Mouse (Mus musculus): ENCODE measurements at regions not wholly inside any gene's neighbourhood (a gene's known extent, or its start where the extent isn't known, plus 50 kb on each side); places are given as distances from the start of the nearest gene placed in this dataset.

GRCm38 (mm10) chr5:46005631-46006030, 148.2 kb upstream of the Lcorl start:
- Histone ChIP-seq H3K27me3 (ENCODE audit: insufficient read depth, low read length) (no peaks in the 10 kb centered on the region), H3K9me3 (ENCODE audit: low read length) (no peaks in the 10 kb centered on the region), H3K4me3 (ENCODE audit: low read length) (no peak overlapping the region), H3K4me2 (replicated peaks; ENCODE audit: low read depth, low read length) (no peak overlapping the region), H3K27ac (ENCODE audit: low read length) (no peak overlapping the region), H3K4me1 (ENCODE audit: insufficient read depth, low read length) (no peaks in the 10 kb centered on the region), H3K9ac (replicated peaks; ENCODE audit: low read length) (no peak overlapping the region), H3K36me3 (ENCODE audit: insufficient read depth, low read length) (no peaks in the 10 kb centered on the region)
- ATAC-seq (ENCODE audit: low FRiP score, low TSS enrichment), result no peak
- 86% methylated on average over 1 of the region's 1 CpGs for whole genome bisulfite sequencing

GRCm38 (mm10) chr5:46002011-46002410, 144.6 kb upstream of the Lcorl start:
- H3K4me3 ChIP-seq (ENCODE audit: low read length), result no peak overlapping the region
- H3K9me3 ChIP-seq (ENCODE audit: low read length), result no peaks in the 10 kb centered on the region
- ATAC-seq (ENCODE audit: low FRiP score, low TSS enrichment), result no peak
- no peak overlapping the region for H3K9ac ChIP-seq (replicated peaks; ENCODE audit: low read length)
- no peak overlapping the region for H3K4me2 ChIP-seq (replicated peaks; ENCODE audit: low read depth, low read length)
- H3K36me3 ChIP-seq (ENCODE audit: insufficient read depth, low read length), result no peaks in the 10 kb centered on the region
- no peaks in the 10 kb centered on the region for H3K4me1 ChIP-seq (ENCODE audit: insufficient read depth, low read length)
- 77% methylated on average over 5 of the region's 5 CpGs for WGBS
- no peaks in the 10 kb centered on the region for H3K27me3 ChIP-seq (ENCODE audit: insufficient read depth, low read length)
- H3K27ac ChIP-seq (ENCODE audit: low read length), result no peak overlapping the region

DNA sequence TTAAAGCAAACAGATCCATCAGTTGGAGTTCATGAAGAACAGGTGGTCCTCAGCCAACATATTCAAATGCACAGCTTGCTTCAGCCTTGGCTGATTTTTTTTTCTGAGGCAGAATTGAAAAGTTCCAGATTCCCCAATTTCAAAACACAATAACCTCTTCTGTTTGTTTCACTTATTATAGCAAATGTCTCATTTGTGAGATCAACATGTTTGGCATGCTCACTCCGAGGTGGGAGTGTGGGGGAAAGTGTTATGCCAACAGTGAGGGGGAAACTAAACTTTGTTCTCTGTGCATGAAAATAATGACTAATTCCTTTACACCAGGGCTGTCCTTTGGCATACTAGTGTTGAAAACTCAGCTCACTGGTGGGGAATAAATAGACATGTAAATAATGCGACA, 100.4 kb upstream of the Lcorl start:
- Histone ChIP-seq H3K4me3 (ENCODE audit: low read length) (no peak overlapping the region), H3K36me3 (ENCODE audit: insufficient read depth, low read length) (no peaks in the 10 kb centered on the region), H3K4me1 (ENCODE audit: insufficient read depth, low read length) (no peaks in the 10 kb centered on the region), H3K4me2 (replicated peaks; ENCODE audit: low read depth, low read length) (no peak overlapping the region), H3K27ac (ENCODE audit: low read length) (no peak overlapping the region), H3K9ac (replicated peaks; ENCODE audit: low read length) (no peak overlapping the region), H3K9me3 (ENCODE audit: low read length) (no peaks in the 10 kb centered on the region), H3K27me3 (ENCODE audit: insufficient read depth, low read length) (no peaks in the 10 kb centered on the region)
- WGBS, result 85% methylated on average over 2 of the region's 2 CpGs
- ATAC-seq (ENCODE audit: low FRiP score, low TSS enrichment), result no peak

GRCm38 (mm10) chr5:45943970-45944369, 86.6 kb upstream of the Lcorl start:
- no peaks in the 10 kb centered on the region for H3K27me3 ChIP-seq (ENCODE audit: insufficient read depth, low read length)
- H3K4me2 ChIP-seq (replicated peaks; ENCODE audit: low read depth, low read length), result no peak overlapping the region
- H3K9ac ChIP-seq (replicated peaks; ENCODE audit: low read length), result no peak overlapping the region
- H3K9me3 ChIP-seq (ENCODE audit: low read length), result no peaks in the 10 kb centered on the region
- ATAC-seq (ENCODE audit: low FRiP score, low TSS enrichment), result no peak
- no peak overlapping the region for H3K27ac ChIP-seq (ENCODE audit: low read length)
- 85% methylated on average over 3 of the region's 3 CpGs for WGBS
- H3K4me1 ChIP-seq (ENCODE audit: insufficient read depth, low read length), result no peaks in the 10 kb centered on the region
- no peak overlapping the region for H3K4me3 ChIP-seq (ENCODE audit: low read length)
- no peaks in the 10 kb centered on the region for H3K36me3 ChIP-seq (ENCODE audit: insufficient read depth, low read length)

GRCm38 (mm10) chr5:45932970-45933369, 75.6 kb upstream of the Lcorl start:
- no peak overlapping the region for H3K9ac ChIP-seq (replicated peaks; ENCODE audit: low read length)
- no peaks in the 10 kb centered on the region for H3K9me3 ChIP-seq (ENCODE audit: low read length)
- H3K4me2 ChIP-seq (replicated peaks; ENCODE audit: low read depth, low read length), result no peak overlapping the region
- no peak overlapping the region for H3K4me3 ChIP-seq (ENCODE audit: low read length)
- no peaks in the 10 kb centered on the region for H3K4me1 ChIP-seq (ENCODE audit: insufficient read depth, low read length)
- no peaks in the 10 kb centered on the region for H3K36me3 ChIP-seq (ENCODE audit: insufficient read depth, low read length)
- ATAC-seq (ENCODE audit: low FRiP score, low TSS enrichment), result no peak
- 76% methylated on average over 4 of the region's 4 CpGs for whole genome bisulfite sequencing
- H3K27ac ChIP-seq (ENCODE audit: low read length), result no peak overlapping the region
- no peaks in the 10 kb centered on the region for H3K27me3 ChIP-seq (ENCODE audit: insufficient read depth, low read length)

- H3K9ac ChIP-seq (replicated peaks; ENCODE audit: low read length), result no peak overlapping the region
- no peak overlapping the region for H3K4me3 ChIP-seq (ENCODE audit: low read length)
- no peak overlapping the region for H3K4me2 ChIP-seq (replicated peaks; ENCODE audit: low read depth, low read length)
- no peak for ATAC-seq (ENCODE audit: low FRiP score, low TSS enrichment)
- H3K27ac ChIP-seq (ENCODE audit: low read length), result no peak overlapping the region
- H3K4me1 ChIP-seq (ENCODE audit: insufficient read depth, low read length), result peaks cover 5% of the 10 kb centered on the region
- no peaks in the 10 kb centered on the region for H3K36me3 ChIP-seq (ENCODE audit: insufficient read depth, low read length)
- no peaks in the 10 kb centered on the region for H3K27me3 ChIP-seq (ENCODE audit: insufficient read depth, low read length)
- 80% methylated on average over 2 of the region's 2 CpGs for WGBS
- H3K9me3 ChIP-seq (ENCODE audit: low read length), result no peaks in the 10 kb centered on the region
These were observed 73.8 kb upstream of the Lcorl start for GRCm38 (mm10) chr5:45931252-45931651.

GRCm38 (mm10) chr5:45925879-45926410, 68.5 kb upstream of the Lcorl start:
- no peak overlapping the region for H3K9ac ChIP-seq (replicated peaks; ENCODE audit: low read length)
- peak; percentile 77 for ATAC-seq (ENCODE audit: low FRiP score, low TSS enrichment)
- peaks cover 9% of the 10 kb centered on the region for H3K4me1 ChIP-seq (ENCODE audit: insufficient read depth, low read length)
- 32% methylated on average over 9 of the region's 9 CpGs for WGBS
- H3K4me3 ChIP-seq (ENCODE audit: low read length), result no peak overlapping the region
- peak overlapping the region; percentile 73 for H3K27ac ChIP-seq (ENCODE audit: low read length)
- H3K4me2 ChIP-seq (replicated peaks; ENCODE audit: low read depth, low read length), result peak overlapping the region; percentile 31
- no peaks in the 10 kb centered on the region for H3K36me3 ChIP-seq (ENCODE audit: insufficient read depth, low read length)
- no peaks in the 10 kb centered on the region for H3K9me3 ChIP-seq (ENCODE audit: low read length)
- no peaks in the 10 kb centered on the region for H3K27me3 ChIP-seq (ENCODE audit: insufficient read depth, low read length)

GRCm38 (mm10) chr5:45923907-45924594, 66.6 kb upstream of the Lcorl start:
- WGBS, result 91% methylated on average over 3 of the region's 3 CpGs
- no peaks in the 10 kb centered on the region for H3K27me3 ChIP-seq (ENCODE audit: insufficient read depth, low read length)
- no peaks in the 10 kb centered on the region for H3K9me3 ChIP-seq (ENCODE audit: low read length)
- peaks cover 9% of the 10 kb centered on the region for H3K4me1 ChIP-seq (ENCODE audit: insufficient read depth, low read length)
- H3K4me2 ChIP-seq (replicated peaks; ENCODE audit: low read depth, low read length), result no peak overlapping the region
- ATAC-seq (ENCODE audit: low FRiP score, low TSS enrichment), result no peak
- no peak overlapping the region for H3K4me3 ChIP-seq (ENCODE audit: low read length)
- no peaks in the 10 kb centered on the region for H3K36me3 ChIP-seq (ENCODE audit: insufficient read depth, low read length)
- no peak overlapping the region for H3K9ac ChIP-seq (replicated peaks; ENCODE audit: low read length)
- H3K27ac ChIP-seq (ENCODE audit: low read length), result no peak overlapping the region

Measured in kidney, embryonic 16.5 days (tissue).